Mouse (Mus musculus) right cerebral cortex, adult 18-20 months (tissue): ENCODE data around the gene Psmb11.

Experiments used
- DNase-seq: peaks from one replicate; pipeline ENCODE4 v3.0.0; 2022; ENCODE audit warnings: mixed read lengths

Gene Psmb11

DNA sequence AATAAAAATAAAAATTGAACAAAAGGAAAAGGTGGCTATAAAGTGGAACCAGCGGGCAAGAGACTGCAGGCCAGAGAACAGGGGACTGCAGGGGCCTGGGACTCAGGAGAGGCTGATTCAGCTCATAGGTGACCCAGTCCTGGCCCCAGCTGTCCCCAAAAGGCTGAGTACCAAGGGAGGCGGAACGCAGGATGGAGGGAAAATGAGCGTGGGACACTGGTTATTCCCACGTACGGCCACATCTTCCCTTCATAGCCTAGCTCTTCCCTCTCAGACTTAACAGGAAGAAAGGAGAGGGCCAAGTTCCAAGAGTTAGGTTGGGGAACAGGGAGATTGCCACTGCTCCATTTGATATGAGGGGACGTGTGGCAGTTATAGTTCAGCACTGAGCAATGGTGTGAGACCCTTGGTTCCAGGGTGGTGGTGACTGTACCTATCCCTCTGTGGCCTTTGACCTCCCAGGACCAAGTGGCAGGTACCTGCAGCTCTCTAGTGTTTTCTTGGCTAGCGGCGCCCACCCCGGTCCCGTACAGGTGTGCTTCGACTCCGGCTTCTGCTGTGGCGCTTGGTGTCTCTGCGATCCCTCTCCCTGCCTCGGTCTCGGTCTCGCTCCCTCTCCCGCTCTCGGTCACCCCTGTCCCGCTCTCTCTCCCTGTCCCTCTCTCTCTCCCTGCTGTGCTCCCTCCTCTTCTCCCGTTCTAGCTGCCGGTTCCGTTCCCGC lies 21.2 kb downstream of the Psmb11 start:
- no peak for DNase-seq

DNA sequence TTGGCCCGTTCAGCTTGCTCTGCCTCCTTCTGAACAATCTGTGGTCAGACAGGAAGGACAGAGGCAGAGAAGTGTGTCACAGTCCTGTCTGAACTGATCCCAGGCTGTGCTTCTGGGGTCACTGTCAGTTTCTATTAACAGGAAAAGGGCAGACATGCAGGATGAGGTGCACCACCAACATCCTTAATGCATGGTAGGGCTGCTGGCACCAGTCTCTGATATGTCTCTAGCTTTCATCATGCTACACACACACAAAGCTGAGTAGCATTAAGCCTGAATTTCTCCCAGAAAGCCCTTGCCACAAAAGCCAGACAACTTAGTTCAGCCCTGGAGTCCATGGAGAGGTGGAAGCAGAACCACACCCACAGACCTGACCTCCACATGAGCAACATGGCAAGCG lies 21.8 kb downstream of the Psmb11 start:
- DNase-seq, result no peak

DNA sequence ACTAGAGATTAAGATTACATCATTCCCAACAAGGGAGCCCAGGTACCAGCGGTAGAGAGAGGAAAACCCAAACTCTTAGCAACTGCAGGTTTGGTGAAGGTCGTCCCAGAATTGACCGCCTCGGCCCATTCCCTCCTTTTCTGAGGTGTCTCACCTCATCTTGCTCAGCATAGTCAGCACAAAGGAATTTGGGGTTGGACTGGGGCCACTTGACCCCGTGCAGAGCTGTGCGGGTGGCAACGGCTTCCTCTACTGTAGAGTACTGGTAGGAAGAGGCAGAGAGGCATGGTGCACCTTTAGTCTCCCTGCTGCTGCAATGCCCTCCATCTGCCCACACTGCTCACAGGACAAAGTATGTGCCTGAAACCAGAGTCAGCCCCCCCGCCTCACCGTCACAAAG lies 23.1 kb downstream of the Psmb11 start:
- no peak for DNase-seq

DNA sequence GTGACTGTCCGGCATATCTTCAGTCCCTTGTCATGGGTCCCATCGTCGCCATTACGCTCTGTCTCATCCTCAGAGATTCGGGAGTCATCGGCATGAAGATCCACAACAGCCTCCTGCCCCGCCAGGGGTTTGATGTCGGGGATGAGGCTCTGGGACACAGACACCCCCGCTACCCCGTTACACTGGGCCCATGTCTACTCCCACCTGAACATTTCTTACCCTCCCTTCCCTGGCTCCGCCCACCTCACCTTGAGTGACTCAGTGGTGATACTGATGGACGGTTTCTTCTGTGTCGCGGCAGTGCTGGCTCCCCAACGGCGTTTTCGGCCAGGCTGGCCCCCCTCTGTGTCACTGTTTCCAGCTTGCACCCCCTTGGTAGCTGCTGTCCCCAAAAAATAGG lies 25.2 kb downstream of the Psmb11 start:
- no peak for DNase-seq

DNA sequence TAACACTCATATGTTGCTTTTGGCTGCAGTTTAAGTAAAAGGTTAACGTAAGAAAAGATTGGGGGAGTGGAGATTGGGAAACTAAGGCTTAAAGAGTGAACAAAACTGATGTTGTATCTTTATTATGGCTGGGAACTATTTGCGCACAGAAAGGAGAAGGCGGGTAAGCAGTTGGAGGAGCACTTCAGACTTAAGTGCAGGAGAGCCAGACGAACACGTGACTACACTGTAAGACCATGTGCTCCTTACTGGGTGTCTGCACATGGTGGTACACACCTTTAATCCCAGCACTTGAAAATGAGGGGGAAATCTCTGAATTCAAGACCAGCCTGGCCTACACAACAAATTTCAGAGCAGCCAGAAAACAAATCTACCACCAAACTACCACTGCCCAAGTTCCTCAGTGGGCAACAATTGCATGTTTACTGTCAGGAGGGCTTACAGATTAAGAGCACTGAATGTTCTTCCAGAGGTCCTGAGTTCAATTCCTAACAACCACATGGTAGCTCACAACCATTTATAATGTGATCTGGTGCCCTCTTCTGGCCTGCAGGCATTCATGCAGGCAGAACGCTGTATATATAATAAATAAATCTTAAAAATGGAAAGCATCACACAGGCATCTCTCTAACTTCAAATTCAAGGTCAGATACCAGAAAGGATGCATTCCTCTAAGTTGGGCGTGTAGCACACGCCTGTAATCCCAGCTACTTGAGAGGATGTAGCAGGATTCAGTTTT lies 25.8 kb downstream of the Psmb11 start:
- no peak for DNase-seq

DNA sequence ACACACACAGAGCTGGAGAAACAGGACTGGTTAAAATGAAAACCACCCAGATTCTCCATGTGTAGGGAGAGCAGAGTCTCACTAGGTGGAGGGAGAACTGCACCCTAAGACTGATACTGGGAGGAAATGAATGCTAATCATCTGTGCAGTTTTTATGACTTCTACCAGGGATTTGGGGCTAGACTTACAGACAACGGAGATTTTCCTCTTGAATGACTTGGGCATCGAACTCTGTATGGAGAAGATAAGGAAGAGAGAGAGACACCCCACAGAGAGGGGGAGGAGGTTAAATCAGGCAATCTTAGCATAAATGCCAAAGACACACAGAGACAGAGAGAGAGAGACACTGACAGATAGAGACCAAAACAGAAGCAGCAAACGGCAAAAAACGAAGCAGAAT lies 26.7 kb downstream of the Psmb11 start:
- DNase-seq, result no peak

DNA sequence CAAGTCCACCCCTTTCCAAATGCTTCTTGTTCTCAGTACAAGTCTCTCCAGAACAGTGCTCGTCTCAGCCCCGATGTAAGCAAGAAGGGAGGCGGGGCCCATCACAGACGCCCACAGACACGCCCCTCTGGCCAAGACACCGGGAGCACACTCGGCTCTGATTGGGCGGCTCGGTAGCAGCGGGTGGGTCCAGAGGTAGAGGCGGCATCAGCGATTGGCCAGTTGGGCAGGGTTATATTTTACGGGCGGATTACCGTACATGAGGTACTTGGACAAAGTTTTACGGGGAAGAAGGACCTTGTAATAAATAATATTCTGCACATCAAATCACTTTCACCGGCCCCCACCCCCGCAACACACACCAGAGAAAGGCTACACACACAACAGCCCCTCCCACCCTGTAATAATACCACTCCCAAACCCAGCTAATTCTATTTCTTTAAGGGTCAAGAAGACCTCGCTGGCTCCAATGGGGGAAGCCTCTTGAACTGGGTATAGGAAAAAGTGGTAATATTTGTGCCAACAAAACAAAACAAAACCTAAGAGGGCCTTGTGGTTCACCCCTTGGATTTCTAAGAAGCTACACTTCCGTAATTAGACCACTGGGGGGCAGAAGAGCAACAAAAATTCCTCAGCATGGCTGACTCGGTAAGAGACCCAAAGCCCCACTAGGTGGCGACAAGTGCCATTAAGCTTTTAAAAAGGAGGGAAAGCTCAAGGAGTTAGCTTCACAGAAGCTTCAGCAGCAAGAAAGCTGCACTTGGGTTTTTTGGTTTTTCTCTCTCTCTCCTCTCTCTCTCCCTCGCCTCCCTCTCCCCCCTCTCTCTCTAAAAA lies 29.6 kb downstream of the Psmb11 start:
- DNase-seq, result peak; percentile 82

DNA sequence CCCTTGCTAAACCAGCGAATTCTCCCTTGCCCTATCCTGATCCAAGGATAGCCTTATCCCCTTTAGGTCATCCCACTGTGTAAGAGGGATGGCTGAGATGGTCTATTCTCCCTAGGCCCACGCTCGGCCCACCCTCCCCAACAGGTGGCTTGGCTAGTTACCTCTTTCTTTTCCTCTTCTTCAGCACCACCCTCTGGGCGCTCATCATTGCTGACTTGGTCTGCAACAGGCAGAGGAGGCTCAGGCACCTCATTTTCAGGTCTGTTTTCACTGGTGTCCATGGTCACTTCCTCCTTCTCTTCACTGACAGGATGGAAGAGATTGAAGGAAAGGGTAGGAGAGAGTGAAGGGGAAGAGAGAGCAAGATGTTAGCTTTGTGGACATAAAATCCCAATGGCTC lies 30.3 kb downstream of the Psmb11 start:
- no peak for DNase-seq

DNA sequence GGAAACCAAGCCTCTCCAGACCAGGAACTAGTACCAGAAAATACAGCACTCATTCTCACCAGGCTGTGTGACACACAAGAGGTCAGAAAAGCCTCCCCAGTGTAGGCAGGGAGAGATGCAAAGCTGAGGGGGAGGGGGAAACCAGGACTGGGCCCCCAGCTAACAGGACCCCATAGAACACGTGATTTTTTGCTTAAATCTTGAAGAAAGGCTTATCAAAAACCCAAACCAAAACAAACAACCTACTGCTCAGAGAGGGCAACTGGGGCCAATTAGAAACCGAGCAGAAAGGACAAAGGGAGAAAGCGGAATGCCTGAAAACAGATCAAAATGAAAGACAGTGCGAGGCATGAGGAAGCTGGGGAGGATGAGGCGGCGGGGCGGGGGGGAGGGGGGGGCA lies 31.6 kb downstream of the Psmb11 start:
- no peak for DNase-seq

DNA sequence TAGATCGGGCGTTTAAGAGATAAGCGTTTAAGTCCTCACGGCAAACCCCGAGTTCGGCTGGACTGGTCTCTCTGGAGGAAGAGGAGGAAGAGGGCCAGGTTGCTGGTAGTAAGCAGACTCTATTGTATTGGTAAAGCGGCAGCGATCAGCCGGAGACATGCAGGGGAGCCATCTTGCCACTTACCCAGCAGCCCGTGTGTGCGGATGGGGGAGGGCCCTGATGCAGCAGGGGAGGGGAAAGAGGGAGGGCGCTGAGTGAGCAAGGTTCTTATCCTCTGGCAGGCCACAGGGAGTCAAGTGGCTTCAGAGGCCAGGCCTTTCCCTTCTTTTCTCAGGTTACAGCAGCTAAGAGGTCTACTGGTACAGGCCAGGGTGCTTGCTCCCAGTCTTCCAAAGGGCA lies 32.3 kb downstream of the Psmb11 start:
- DNase-seq, result peak; percentile 88

DNA sequence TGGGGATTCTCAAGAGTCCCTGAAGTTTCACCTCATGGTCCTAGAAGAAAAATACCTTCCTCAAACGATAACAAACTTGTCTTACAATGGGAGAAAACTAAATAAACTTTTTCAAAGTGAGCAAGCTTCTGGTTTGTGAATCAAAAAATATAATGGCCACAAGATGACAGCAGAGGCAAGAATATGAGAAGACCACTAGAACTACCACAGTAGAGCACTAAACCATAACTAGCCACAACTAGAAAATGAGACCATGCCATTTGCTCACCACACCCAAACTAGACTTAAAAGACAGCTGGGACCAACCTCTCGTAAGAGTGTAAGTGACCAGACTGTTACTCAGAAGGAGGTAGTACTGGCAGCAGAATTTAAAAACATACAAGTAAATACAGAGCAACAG lies 38.8 kb downstream of the Psmb11 start:
- DNase-seq, result no peak

DNA sequence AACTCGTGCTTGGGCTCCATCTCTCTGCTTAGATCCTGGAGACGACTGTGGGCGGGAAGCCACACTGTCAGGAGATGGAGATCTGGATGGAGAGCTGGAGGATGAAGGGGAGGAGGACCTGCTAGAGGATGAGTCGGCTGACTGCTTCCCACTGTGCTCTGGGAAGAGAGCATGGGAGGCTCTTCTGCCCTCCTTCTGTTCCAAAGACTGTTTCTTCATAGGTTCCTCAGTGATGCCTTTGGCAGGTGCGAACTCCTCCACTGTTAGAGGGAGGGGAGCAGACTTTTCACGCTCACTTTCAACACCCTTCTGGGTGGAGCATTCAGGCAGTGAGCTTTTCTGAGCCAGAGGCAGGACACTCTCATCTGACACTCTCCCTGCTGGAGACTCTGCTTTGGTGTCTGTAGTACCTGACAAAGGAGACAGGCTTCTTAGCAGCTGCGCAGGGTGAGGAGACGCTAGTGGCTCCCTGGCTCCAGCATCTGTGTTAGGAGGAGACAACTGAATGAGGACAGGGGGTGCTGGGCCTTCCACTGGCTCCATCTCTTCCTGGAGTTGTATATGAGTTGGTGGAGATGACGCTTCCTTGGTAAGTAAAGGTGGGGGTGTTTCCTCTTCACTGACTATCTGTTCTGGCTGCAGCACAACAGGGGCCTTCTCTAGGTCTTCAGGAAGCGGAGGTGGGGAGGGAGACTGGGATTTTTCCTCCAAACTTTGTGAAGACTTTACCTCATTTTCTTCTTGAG lies 43.4 kb downstream of the Psmb11 start:
- DNase-seq, result peak; percentile 83

DNA sequence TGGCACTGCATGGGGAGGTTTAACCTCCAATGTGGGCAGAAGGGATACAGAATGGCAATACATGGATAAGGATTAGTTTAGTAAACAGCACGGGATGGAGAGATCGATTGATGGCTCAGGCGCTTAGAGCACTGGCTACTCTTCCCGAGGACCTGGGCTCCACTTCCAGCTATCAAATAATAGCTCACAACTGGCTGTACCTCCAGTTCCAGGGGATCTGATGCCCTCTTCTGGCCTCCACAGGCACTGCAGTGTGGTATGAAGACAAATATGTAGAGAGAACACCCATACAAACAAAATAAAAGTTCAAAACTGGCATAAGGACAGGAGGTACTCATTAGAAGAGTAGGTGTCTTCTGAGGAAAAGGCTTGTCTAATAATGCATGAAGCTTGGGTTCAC lies 48.1 kb downstream of the Psmb11 start:
- peak; percentile 52 for DNase-seq

DNA sequence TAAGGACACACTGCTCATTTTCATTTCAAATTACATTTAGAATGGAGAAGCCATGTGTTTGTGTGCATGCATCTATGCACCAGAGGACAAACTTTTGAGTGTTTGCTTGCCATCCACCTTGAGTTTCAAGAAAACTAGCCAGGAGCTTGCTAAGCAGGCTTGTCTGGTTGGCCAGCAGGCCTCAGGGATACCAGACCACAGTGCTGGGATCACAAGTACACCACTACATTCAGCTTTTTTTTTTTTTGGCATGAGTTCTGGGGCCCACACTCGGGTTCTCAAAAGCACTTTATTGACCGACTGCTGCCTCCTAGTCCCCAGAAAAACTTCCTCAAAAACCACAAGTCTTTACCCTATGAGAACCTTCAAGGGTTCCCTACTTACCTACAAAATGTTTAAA lies 53.1 kb downstream of the Psmb11 start:
- DNase-seq, result no peak

DNA sequence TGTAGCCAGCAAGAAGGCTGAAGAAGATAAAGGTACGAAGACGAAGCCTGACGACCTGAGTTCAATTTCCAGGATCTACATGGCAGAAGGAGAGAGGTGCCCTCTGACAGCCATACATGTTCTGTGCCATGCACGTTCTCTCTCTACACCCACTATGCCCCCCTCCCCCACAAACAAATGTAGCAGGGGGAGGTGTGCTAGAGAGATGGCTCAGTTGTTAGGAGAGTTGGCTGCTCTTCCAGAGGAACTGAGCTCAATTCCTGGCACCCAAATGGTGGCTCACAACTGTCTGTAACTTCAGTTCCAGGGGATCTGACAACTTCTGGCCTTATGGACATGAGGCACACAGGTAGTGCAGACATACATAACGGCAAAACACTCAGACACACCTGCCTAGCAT lies 55.1 kb downstream of the Psmb11 start:
- no peak for DNase-seq

DNA sequence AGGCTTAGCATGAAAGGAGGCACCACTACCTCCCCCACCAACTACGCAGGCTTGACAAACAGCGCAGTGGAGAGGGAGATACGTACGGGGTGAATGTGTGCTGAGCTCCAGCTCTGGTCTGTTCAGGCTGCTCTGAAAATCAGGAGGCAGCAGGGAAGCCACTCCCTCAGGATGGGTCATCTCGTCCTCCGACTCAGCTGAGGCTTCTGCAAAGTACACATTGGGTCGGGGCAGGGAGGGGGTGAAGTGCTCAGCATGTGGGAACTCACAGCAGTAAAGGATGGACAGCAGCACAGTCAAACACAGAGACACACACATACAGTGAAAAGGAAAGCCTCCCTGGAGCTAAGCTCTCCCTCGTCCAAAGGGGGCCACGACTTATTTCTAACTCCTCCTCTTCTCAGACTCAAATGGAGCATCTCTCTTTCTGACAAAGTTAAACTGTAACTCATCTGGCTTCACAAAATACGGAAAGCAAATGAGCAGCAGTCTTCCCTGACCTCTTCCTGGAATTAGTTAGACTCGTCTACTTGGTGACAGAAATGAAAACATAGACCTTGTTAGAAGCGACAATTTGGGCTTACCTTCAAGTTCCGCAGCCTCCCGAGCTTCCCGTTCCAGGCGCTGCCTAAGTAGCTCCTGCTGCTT lies 57.5 kb downstream of the Psmb11 start:
- DNase-seq, result no peak
